Mouse (Mus musculus) heart, embryonic 14.5 days (tissue): ENCODE data around the gene Polr3h. TPM values are rescaled to one million over a fixed set of nuclear protein-coding genes. Genes with fewer than 3 reads are reported as not detected.
A peak's percentile ranks its signal among the peaks of the same experiment; 100 is the strongest.

Experiments used
- ATAC-seq: fragments of 200-750 bp; cut with Nextera tagmentation; 2 replicates; pipeline ENCODE4 v1.8.0; 2017; ENCODE audit warnings: low read depth, moderate TSS enrichment; ENCODE audit not compliant: insufficient number of reproducible peaks, insufficient read depth, low FRiP score
- H3K27ac ChIP-seq, 2 experiments: fragments of 200-500 bp in 1 of 2; fragments of 300-500 bp in 1 of 2; sonication (generic) in 1 of 2; replicated peaks in 1 of 2; 2 replicates each; pipeline ENCODE4 v1.5.1; 2012 to 2014; ENCODE audit warnings: low read depth in 2 of 2, low read length in 2 of 2, control low read depth in 1 of 2, mild to moderate bottlenecking in 1 of 2, mixed read lengths in 1 of 2; ENCODE audit not compliant: control insufficient read depth in 1 of 2, insufficient read depth in 1 of 2
- H3K27me3 ChIP-seq: fragments of 300-500 bp; sonication (generic); 2 replicates; pipeline ENCODE4 v1.6.1; 2014; ENCODE audit warnings: mild to moderate bottlenecking, low read length, control low read depth; ENCODE audit not compliant: control insufficient read depth, insufficient read depth
- H3K36me3 ChIP-seq: fragments of 300-500 bp; sonication (generic); 2 replicates; pipeline ENCODE4 v1.6.1; 2014; ENCODE audit warnings: mild to moderate bottlenecking, control low read depth, low read length, mixed read lengths; ENCODE audit not compliant: control insufficient read depth, insufficient read depth
- H3K4me1 ChIP-seq, 2 experiments: fragments of 200-500 bp in 1 of 2; fragments of 300-500 bp in 1 of 2; sonication (generic) in 1 of 2; 2 replicates each; pipeline ENCODE4 v1.6.1; 2012 to 2014; ENCODE audit warnings: low read length in 2 of 2, control low read depth in 1 of 2, mixed read lengths in 1 of 2; ENCODE audit not compliant: control insufficient read depth in 2 of 2, insufficient read depth in 2 of 2
- H3K4me2 ChIP-seq: fragments of 300-500 bp; sonication (generic); 2 replicates; pipeline ENCODE4 v1.6.1; 2014; ENCODE audit warnings: mild to moderate bottlenecking, low read length
- H3K4me3 ChIP-seq, 2 experiments: fragments of 200-500 bp in 1 of 2; fragments of 300-500 bp in 1 of 2; sonication (generic) in 1 of 2; 2 replicates each; pipeline ENCODE4 v1.5.1; 2012 to 2014; ENCODE audit warnings: low read length in 2 of 2, mild to moderate bottlenecking in 2 of 2, control low read depth in 1 of 2, low read depth in 1 of 2, moderate library complexity in 1 of 2; ENCODE audit not compliant: control insufficient read depth in 1 of 2, insufficient read depth in 1 of 2
- H3K9ac ChIP-seq: fragments of 300-500 bp; sonication (generic); 2 replicates; pipeline ENCODE4 v1.6.1; 2014; ENCODE audit warnings: mild to moderate bottlenecking, low read length
- H3K9me3 ChIP-seq: fragments of 300-500 bp; sonication (generic); 2 replicates; pipeline ENCODE4 v1.6.1; 2016; ENCODE audit warnings: low read length, control low read depth; ENCODE audit not compliant: control insufficient read depth
- WGBS: fragments of 180-500 bp; shearing (Covaris S2); extraction: QIAGEN DNeasy Blood & Tissue Kit; methylation state at CpG from one replicate; pipeline ENCODE4 v1.1.7; 2014; 5-methylcytosine and 5-hydroxymethylcytosine counted together
- polyA plus RNA-seq: library from polyadenylated mRNA; unstranded; fragments of >200 nt; fragmentation: Nextera tagmentation; extraction: Ambion mirVana; gene quantifications from 2 replicates; pipeline ENCODE4 v1.2.1, GENCODE M21; 2014

Gene Polr3h
- polyA plus RNA-seq, 1 experiment from 2014 or later, result 156 TPM

GRCm38 (mm10) chr15:81949076-81949475 is 23.0 kb upstream of the Polr3h start:
- Histone ChIP-seq H3K36me3 (peaks cover 9% of the 10 kb centered on the region; the same call in 1 of the 2 replicates), H3K27me3 (no peaks in the 10 kb centered on the region), H3K9ac (no peak overlapping the region), H3K4me2 (no peak overlapping the region), H3K27ac (no peak overlapping the region), H3K4me1 (no peaks in the 10 kb centered on the region), H3K9me3 (no peaks in the 10 kb centered on the region), H3K4me3 (no peak overlapping the region)
- ATAC-seq, result no peak
- WGBS, result 81% methylated on average over 10 of the region's 10 CpGs

GRCm38 (mm10) chr15:81943176-81943749 is 17.2 kb upstream of the Polr3h start:
- no peak overlapping the region for H3K27ac ChIP-seq
- no peaks in the 10 kb centered on the region for H3K36me3 ChIP-seq
- ATAC-seq, result no peak
- no peaks in the 10 kb centered on the region for H3K27me3 ChIP-seq
- no peaks in the 10 kb centered on the region; a peak in 1 of 4 replicates for H3K4me1 ChIP-seq
- H3K9me3 ChIP-seq, result no peaks in the 10 kb centered on the region
- WGBS, result 30% methylated on average over 9 of the region's 9 CpGs
- H3K4me2 ChIP-seq, result no peak overlapping the region
- H3K4me3 ChIP-seq, result no peak overlapping the region
- no peak overlapping the region for H3K9ac ChIP-seq

- Histone ChIP-seq H3K36me3 (no peaks in the 10 kb centered on the region), H3K9me3 (no peaks in the 10 kb centered on the region), H3K4me2 (no peak overlapping the region), H3K9ac (no peak overlapping the region), H3K4me1 (peaks cover 11 to 13% of the 10 kb centered on the region in 2 experiments; a peak in 3 of 4 replicates), H3K27me3 (no peaks in the 10 kb centered on the region; the same call in 1 of the 2 replicates), H3K27ac (no peak overlapping the region), H3K4me3 (no peak overlapping the region)
- ATAC-seq, result no peak
- 86% methylated on average over 2 of the region's 2 CpGs for WGBS
Observed at GRCm38 (mm10) chr15:81941010-81941409, 15.0 kb upstream of the Polr3h start.

GRCm38 (mm10) chr15:81940219-81940618 is 14.2 kb upstream of the Polr3h start:
- Histone ChIP-seq H3K4me3 (no peak overlapping the region), H3K9me3 (no peaks in the 10 kb centered on the region), H3K4me2 (no peak overlapping the region), H3K27me3 (no peaks in the 10 kb centered on the region; the same call in 1 of the 2 replicates), H3K4me1 (peaks cover 11 to 13% of the 10 kb centered on the region in 2 experiments; a peak in 3 of 4 replicates), H3K9ac (no peak overlapping the region), H3K27ac (no peak overlapping the region), H3K36me3 (no peaks in the 10 kb centered on the region)
- ATAC-seq, result no peak
- WGBS, result 87% methylated on average over 5 of the region's 5 CpGs

GRCm38 (mm10) chr15:81939774-81940173 is 13.7 kb upstream of the Polr3h start:
- Histone ChIP-seq H3K9me3 (no peaks in the 10 kb centered on the region), H3K27me3 (no peaks in the 10 kb centered on the region; the same call in 1 of the 2 replicates), H3K4me2 (no peak overlapping the region), H3K4me1 (peaks cover 11 to 13% of the 10 kb centered on the region in 2 experiments; a peak in 3 of 4 replicates), H3K9ac (no peak overlapping the region), H3K27ac (no peak overlapping the region), H3K4me3 (no peak overlapping the region), H3K36me3 (no peaks in the 10 kb centered on the region)
- no peak for ATAC-seq
- WGBS, result 82% methylated on average over 4 of the region's 4 CpGs

- WGBS, result 82% methylated on average over 10 of the region's 10 CpGs
- H3K9me3 ChIP-seq, result no peaks in the 10 kb centered on the region
- no peak for ATAC-seq
Observed at GRCm38 (mm10) chr15:81939157-81939715, 13.2 kb upstream of the Polr3h start.

GRCm38 (mm10) chr15:81938246-81938645 is 12.2 kb upstream of the Polr3h start:
- H3K4me3 ChIP-seq, result no peak overlapping the region
- no peak for ATAC-seq
- 42% methylated on average over 2 of the region's 2 CpGs for whole genome bisulfite sequencing

More at GRCm38 (mm10) chr15:81939157-81939715, 13.2 kb upstream of the Polr3h start:
- Histone ChIP-seq H3K36me3 (no peaks in the 10 kb centered on the region), H3K27me3 (no peaks in the 10 kb centered on the region; the same call in 1 of the 2 replicates), H3K4me1 (peaks cover 11 to 13% of the 10 kb centered on the region in 2 experiments; a peak in 3 of 4 replicates), H3K4me2 (no peak overlapping the region), H3K4me3 (no peak overlapping the region), H3K9ac (no peak overlapping the region), H3K27ac (no peak overlapping the region)

More at GRCm38 (mm10) chr15:81938246-81938645, 12.2 kb upstream of the Polr3h start:
- Histone ChIP-seq H3K9ac (no peak overlapping the region), H3K36me3 (no peaks in the 10 kb centered on the region), H3K27ac (no peak overlapping the region), H3K4me2 (peak overlapping the region; percentile 70; the same call in 1 of the 2 replicates), H3K27me3 (no peaks in the 10 kb centered on the region; the same call in 1 of the 2 replicates), H3K9me3 (no peaks in the 10 kb centered on the region), H3K4me1 (peaks cover 11 to 13% of the 10 kb centered on the region in 2 experiments; a peak in 3 of 4 replicates)
